Mouse (Mus musculus): ENCODE measurements around the gene Dph6.

DNA sequence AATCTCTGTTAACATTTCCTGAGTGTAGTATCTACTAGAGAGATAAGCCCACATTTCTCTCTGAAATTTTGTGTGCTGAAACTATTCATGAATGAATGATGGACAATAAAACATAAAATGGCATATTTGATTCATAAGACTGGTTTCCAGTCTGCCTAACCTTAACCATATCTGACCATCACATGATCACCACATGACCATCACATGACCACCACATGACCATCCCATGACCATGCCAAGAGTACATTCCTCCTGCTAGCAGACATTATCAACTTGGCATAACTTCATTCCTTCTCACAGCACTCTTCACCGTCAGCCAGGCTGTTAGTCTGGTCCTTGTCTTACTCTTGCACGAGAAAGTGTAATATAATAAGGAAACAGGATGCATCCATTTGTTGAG lies 10.9 kb downstream of the Dph6 start:
- no peak for TF ChIP-seq CTCF (IDR thresholded peaks at IDR 0.05)
- TF ChIP-seq EP300 (IDR thresholded peaks at IDR 0.05), result no peak
